Mouse (Mus musculus) olfactory bulb, adult 2 months (tissue): ENCODE data around the gene Parp6.

Source experiments
- CTCF ChIP-seq: fragments of 200-500 bp; IDR thresholded peaks from 2 replicates; pipeline ENCODE4 v1.5.1; 2012; ENCODE audit warnings: low read depth, mild to moderate bottlenecking, low read length, moderate library complexity; ENCODE audit not compliant: insufficient read depth
- POLR2A ChIP-seq: fragments of 200-500 bp; IDR thresholded peaks from 2 replicates; pipeline ENCODE4 v1.6.1; 2012; ENCODE audit warnings: mild to moderate bottlenecking, low read depth, low read length, moderate library complexity; ENCODE audit not compliant: insufficient read depth

DNA sequence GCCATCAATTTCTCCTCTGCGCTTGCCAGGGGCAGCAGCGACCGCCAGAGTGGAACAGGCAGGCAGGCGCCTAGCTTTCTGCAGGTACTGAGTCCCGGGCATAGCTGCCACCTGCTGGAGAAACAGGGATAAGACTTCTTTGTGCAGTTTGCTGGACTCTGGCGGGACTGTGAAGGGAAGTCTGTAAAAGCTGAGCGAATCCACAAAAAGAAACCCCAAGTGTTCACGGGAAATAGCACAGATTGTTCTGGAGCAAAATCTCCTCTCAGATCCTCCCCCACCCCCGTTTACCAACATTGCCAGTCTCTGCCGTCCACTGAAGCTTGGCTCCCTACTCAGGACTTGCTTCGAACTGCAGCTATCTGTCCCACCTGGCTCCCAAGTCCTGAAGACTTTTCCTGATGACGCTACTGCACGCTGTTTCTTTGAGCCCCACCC, 32.2 kb upstream of the Parp6 start:
- TF ChIP-seq POLR2A (no peak), CTCF (peak; percentile 68)
